Mouse (Mus musculus) kidney, adult 18-20 months (tissue): ENCODE data around the gene Itga3.
A peak's percentile ranks its signal among the peaks of the same experiment; 100 is the strongest.

ENCODE experiments used
- DNase-seq: peaks from one replicate; pipeline ENCODE4 v3.0.0; 2021

Gene Itga3

GRCm38 (mm10) chr11:95095596-95095995, 19.0 kb upstream of the Itga3 start:
- no peak for DNase-seq

GRCm38 (mm10) chr11:95093077-95093476, 16.5 kb upstream of the Itga3 start:
- no peak for DNase-seq

- DNase-seq, result peak; percentile 75
Observed at GRCm38 (mm10) chr11:95088857-95089779, 12.5 kb upstream of the Itga3 start.

- no peak for DNase-seq
Observed at GRCm38 (mm10) chr11:95088286-95088685, 11.7 kb upstream of the Itga3 start.

GRCm38 (mm10) chr11:95087301-95088228, 11.0 kb upstream of the Itga3 start:
- no peak for DNase-seq

GRCm38 (mm10) chr11:95086229-95086628, 9.6 kb upstream of the Itga3 start:
- no peak for DNase-seq

GRCm38 (mm10) chr11:95085710-95086109, 9.1 kb upstream of the Itga3 start:
- no peak for DNase-seq

- DNase-seq, result no peak
Observed at GRCm38 (mm10) chr11:95084811-95085382, 8.3 kb upstream of the Itga3 start.

GRCm38 (mm10) chr11:95084175-95084574, 7.6 kb upstream of the Itga3 start:
- DNase-seq, result no peak

- DNase-seq, result no peak
Observed at GRCm38 (mm10) chr11:95082896-95083295, 6.3 kb upstream of the Itga3 start.

GRCm38 (mm10) chr11:95080783-95081182, 4.2 kb upstream of the Itga3 start:
- no peak for DNase-seq

GRCm38 (mm10) chr11:95079256-95079875, 2.8 kb upstream of the Itga3 start:
- peak; percentile 76 for DNase-seq

GRCm38 (mm10) chr11:95077956-95078355, 1.4 kb upstream of the Itga3 start:
- no peak for DNase-seq

GRCm38 (mm10) chr11:95076041-95076535, 513 bp downstream of the Itga3 start:
- DNase-seq, result peak; percentile 85

GRCm38 (mm10) chr11:95075197-95076040, 1.2 kb downstream of the Itga3 start:
- DNase-seq, result peak; percentile 28

- peak; percentile 28 for DNase-seq
Observed at GRCm38 (mm10) chr11:95074694-95075093, 1.9 kb downstream of the Itga3 start.

GRCm38 (mm10) chr11:95073835-95074234, 2.8 kb downstream of the Itga3 start:
- DNase-seq, result no peak

GRCm38 (mm10) chr11:95072804-95073203, 3.8 kb downstream of the Itga3 start:
- peak; percentile 57 for DNase-seq

GRCm38 (mm10) chr11:95072136-95072535, 4.5 kb downstream of the Itga3 start:
- no peak for DNase-seq

- no peak for DNase-seq
Observed at GRCm38 (mm10) chr11:95071266-95071665, 5.3 kb downstream of the Itga3 start.
